Mouse (Mus musculus) gastrocnemius, postnatal 4 days (tissue): ENCODE results near the gene Nrros. TPM values are rescaled to one million over a fixed set of nuclear protein-coding genes. Genes with fewer than 3 reads are reported as not detected.
"Not testable (repeated sequence)": the region's sequence is repeated elsewhere in the genome, so short reads cannot be mapped to it uniquely, and the experiment has no call there.

Source experiments
- DNase-seq, 2 experiments: peaks; one replicate each; pipeline ENCODE4 v3.0.0; 2021 to 2022; ENCODE audit warnings: low spot score in 2 of 2, mixed read lengths in 2 of 2
- total RNA-seq, 2 experiments: library from RNA; stranded (reverse); gene quantifications; 2 replicates each; pipeline ENCODE4 v1.2.3; 2021

Nrros gene
- total RNA-seq, 2 experiments from 2014 or later = 13.3 to 15.2 TPM

DNA sequence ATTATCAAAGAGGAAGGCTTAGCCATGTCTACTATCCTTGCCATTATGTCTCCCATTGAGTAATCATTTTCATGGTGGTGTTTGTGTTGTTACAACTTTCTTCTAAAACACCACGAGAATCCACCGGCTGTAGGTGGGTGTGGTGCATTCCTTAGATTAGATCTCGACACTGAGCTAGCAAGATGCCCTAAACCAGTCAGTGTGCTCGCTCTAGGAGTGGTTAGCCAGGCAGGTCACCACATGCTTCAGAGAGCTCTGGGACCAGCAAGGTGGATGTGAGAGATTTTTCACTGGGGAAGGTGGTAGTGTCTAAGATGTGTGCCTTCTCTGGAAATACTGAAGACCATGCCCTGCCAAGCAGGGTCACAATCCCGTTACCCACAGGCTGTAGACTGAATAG, 49.2 kb downstream of the Nrros start:
- DNase-seq = no peak

DNA sequence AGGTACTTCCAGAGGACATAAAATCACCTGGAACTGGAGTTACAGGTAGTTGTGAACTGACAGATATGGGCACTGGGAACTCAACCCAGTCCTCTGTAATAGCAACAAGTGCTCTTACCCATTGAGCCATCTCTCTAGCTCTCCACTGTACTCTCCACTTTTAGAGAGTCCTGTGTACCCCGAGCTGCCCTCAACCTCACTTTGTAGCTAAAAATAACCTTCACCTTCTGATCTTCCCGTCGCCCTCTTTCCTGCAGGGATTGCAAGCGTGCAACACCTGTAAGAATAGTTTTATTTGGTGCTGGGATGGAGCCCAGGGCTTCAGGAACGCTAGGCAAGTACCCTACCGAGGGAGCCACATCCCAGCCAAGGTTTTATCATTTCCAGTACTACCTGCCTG, 49.6 kb downstream of the Nrros start:
- no peak for DNase-seq

DNA sequence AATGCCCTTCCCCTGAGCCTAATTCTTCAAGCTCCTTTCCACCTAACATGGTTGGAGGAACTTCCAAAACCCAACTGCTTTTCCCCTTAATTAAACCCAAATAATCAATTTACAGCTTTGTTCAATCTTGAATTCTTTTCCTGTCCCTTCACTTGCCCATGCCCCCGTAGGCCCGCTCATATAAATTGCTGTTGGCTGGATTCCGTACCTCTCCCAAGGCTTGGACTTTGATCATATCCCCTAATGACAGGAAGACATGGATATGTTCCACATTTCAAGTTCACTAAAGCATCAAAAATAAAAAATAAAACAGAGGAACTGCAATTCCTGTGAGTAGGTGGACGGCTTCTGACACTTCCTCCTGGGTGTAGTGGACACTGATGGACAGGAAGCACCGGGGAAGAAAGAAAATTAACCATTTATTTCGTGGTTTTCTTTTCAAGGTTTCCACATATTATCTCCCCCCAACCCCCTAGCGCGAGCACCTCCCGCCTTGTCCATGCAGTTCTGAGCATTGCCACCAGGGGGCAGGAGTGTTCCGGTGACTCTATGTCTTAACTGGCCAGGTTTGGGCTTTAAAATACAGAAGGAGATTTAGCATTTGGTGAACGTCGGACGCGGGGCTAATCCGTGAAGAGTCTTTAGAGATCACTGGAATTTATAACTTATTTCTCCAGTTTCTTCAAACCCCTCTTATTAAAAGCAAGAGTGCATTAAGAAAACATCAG, 50.3 kb downstream of the Nrros start:
- peak; percentile 78 to 82 for DNase-seq

DNA sequence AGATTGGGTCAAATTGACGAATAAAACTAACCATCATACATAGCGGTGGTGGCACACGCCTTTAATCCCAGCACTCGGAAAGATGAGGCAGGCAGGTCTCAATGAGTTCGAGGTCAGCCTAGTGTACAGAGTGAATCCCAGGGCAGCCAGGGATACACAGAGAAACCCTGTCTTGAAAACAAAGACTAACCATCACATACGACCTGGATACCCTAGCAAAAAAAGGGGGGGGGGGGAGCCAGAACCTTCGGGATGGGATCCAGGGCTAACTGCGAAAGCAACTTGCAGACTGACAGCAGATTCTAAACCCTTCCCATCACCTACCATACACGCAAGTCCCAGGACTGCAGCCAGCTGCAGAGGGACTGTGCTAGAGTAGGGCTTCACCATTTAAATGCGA, 51.0 kb downstream of the Nrros start:
- no peak for DNase-seq

DNA sequence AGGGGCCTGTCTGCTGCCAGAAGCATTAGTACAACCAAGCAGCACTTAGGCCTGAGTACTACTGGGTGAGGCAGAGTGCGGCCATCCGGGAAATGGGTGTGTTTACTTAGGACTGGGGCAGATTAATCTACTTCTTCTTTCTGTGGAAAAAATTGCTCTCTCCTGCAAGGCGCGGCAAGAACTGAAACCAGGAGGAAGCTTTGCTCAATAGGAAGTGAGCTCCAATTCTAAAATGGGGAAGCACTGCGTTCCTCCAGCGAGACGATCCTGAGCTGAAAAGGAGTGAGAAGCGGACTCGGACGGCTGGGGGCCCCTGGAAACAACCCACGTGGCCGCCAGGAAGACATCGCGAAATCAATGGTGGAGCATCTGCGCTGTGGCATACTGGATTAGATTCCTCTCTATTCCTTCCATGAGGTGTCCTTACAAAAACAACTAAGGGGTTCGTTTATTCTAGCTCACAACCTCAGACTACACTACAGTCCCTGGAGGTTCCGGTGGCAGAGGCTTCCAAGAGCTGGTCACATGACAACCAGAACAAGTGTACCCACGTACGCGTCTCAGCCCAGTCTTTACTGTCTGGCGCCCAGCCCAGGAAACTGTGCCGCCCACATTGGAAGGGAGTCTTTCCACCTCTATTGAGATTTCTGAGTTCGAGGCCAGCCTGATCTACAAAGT, 51.7 kb downstream of the Nrros start:
- DNase-seq = peak in 1 of 2 experiments; percentile 37

DNA sequence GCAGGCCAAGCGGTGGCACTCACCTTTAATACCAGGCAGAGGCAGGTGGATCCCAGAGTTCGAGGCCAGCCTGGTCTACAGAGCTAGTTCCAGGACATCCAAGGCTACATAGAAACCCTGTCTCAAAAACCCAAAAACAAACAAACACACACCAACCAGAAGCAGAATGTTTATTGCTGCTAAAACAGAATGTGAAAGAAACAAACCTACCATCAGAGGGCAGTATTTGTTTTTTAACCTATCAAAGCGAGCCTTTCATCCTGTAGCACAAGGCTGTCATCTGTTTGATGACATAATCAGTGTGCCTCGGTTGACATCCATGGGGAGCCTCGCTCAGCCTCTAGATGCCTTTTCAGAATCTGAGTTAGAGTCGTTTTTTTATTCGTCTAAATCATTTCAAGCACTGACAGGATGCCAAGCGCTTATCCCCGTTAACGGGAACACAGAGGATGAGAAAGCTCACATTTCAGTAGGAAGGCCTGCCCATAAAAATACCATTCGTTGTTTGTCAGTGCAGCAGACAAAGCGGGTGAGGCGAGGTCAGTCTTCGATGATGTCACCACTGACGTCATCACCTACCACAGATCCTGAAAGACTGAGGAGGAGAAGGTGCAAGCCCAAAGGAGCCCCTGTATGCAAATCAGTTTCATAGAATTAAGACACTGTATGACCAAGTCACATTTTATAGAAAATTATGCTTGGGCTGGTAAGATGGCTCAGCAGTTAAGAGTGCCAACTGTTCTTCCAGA, 54.3 kb downstream of the Nrros start:
- no peak for DNase-seq

DNA sequence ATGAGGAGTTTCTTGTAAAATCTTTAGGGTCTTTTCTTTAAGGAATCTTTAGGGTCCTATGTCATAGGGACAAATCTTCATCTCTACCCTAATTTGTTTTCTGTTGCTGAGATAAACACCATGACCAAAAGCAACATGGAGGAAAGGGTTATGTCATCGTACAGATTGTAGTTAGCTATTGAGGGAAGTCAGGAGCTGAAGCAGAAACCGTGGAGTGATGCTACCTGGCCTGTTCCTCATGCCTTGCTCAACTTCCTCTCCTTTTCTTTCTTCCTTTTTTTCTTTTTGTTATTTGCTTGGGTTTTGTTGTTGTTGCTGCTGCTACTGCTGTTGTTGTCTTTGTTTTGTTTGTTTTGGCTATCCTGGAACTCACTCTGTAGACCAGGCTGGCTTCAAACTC, 56.8 kb downstream of the Nrros start:
- DNase-seq = no peak

DNA sequence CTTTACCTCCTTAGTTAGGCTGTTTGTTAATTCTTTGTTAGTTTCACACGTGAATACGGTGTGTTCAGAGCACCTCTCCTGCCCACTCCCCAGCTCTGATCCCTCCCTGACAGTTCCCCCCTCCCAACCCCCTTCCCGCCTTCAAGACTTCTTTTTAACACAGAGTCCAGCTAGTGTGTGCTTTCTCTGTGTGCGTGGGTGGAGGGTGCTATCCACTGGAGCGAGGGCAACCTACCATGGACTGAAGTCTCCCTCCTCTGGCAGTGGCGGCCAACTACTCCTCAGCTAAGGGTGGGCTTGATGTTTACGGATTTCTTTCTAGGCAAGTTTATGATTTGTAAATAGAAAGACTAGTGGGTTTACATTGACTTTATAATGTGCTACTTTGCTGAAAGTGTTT, 57.2 kb downstream of the Nrros start:
- DNase-seq = no peak

DNA sequence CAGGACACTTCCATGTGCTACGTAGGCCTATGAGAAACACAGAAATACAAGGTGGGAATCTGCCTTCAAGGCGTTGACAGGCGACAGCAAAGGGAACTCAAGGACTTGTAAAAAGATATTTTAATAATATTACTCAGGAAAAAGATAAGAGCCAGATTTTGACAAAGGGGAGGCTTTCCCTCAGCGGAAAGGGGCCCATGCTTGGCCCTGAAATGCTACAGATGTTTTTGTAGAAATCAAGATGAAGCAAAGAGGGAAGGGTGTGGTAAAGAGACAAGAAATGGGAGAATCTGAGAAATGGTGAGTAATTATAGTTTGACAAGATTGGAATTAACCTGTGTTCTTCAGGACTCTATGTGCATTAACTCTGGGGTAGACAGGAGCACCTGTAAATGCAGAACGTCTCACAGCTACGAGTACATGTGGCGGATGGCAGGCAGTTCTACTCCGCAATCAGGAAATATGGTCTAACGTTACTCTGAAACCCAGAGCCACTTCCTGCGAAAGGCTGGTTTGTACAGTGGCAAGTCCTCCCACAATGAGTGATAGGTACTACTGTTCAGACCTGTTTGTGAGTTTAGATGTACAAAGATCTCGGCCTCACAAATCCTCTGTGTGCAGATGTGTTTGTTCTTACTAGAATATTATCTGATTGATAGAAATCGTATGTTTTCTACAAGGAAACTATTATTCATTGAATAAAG, 57.9 kb downstream of the Nrros start:
- DNase-seq = no peak

DNA sequence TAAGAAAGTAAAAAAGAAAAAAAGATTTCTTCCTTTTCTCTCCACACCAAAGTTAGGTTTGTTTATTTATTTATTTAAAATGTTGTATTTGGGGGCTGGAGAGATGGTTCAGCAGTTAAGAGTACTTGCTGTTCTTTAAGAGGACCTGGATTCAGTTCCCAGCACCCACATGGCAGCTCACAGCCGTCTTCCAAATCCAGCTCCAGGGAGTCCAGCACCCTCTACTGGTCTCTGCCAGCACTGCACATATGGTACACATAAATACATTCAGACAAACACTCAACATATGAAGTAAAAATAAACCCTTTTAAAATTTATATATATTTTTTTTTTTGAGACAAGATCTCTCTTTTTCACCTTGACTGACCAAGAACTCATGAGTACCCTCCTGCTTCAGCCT, 59.7 kb downstream of the Nrros start:
- DNase-seq = no peak

DNA sequence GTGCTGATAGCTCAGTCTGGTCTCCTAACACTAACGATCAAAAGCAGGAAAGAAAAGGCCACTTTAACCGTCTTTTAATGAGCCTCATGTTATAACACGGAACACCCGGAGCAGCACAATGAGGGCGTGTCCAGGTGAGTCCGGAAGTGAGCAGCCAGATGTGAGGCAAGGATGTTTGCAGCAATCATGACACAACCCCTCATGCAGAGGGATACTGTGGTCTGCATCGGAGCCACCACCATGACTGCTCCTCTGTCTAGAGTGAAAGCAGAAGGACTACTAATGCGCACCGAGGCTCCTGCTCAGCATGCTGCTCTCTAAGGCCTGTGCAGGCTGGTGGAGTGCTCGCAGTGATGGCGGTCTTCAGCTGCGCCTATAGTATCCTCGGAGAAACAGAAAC, 63.1 kb downstream of the Nrros start:
- DNase-seq = no peak

DNA sequence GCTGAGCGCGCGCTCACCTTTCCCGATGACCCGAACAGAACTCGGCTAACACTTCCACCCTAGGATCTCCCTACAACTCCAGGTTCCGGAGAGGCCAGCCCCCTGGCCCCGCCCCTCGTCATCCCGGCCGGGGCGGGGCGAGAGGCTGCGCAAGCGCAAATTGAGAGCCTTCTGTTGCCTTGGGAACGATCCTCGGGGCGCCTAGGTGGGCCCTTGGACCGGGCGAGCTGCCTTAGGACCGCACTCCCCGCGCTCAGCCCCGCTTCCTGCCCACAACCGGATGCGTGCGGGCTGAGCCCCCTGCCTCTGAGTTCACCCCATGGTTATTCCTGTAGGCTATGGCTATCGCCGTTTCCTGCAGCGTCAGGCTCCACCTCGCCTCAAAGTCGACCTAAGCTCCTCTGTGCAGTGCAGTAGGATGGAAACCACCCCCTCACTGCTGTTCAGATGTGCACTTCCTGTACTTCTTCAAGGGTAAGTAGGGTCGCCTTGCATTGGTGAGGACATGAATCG, 65.7 kb downstream of the Nrros start, which contains the start of the genes Pigx and Cep19:
Gene Pigx, minus strand, starts transcription at position 103 of the 513 bp plus-strand sequence.
Gene Cep19, plus strand, starts transcription at position 163 of the 513 bp plus-strand sequence.
- DNase-seq = peak; percentile 77 to 87

DNA sequence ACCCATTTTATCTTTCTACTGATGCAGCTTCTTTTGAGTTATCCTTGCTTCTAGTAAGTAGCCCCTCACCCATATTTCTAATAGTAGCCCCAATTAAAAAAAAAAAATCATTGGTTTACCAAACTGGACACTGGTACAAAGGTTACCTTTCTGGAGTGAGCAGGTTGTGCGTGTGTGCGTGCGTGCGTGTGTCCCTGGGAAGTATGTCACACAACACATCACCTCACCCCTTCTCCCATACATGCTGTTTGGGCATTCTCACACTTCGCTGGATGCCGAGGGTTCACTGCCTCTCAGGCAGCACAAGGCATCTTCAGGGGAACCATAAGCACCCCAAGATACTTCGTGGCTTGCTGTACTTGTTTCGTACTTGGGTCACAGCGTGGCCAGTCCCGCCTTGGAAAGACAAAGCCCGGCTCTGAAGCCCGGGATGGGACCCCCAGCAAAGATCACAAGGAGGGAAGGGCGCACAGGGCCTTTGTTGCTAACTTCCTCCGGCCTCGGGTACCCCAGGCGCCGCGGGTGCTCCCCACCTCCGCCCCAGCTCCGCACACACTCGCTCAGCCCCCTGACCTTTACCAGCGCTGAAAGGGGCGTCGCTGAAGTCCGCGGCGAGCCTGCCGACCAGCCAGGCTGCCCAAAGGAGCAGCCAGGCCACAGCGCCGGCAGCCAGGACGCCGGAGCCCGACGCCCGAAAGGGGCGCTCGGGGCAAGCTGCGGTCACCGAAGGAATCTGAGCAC, 66.3 kb downstream of the Nrros start:
- DNase-seq = peak in 1 of 2 experiments; percentile 35

DNA sequence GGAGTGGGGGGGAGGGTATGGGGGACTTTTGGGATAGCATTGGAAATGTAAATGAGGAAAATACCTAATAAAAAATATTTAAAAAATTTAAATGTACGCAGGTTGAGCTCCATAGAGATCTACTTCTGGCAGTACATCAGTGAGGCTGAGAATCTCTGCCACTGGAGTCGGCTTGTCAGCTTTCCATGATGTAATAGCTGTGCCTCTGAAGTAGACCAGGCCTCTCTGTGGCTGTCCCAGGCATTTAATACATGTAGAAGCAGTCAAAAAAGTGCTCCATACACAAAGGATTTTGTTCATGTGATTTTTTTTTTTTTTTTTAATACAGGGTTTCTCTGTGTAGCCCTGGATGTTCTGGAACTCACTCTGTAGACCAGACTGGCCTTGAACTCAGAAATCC, 67.6 kb downstream of the Nrros start:
- DNase-seq = not testable (repeated sequence)

Other genes starting within 250 kb of the Nrros start
- 1 to 10 TPM; 6.4 to 7.9 TPM for gene Pigz, start 231.7 kb downstream of the Nrros start, total RNA-seq
- gene 0610012G03Rik, start 217.1 kb downstream of the Nrros start, total RNA-seq = 10 to 100 TPM; 43.3 to 46.9 TPM
- gene Ncbp2, start 217.1 kb downstream of the Nrros start, total RNA-seq = 10 to 100 TPM; 33.2 to 35.1 TPM
- 10 to 100 TPM; 22.4 to 23.2 TPM for gene Senp5, start 162.3 kb downstream of the Nrros start, total RNA-seq
- 10 to 100 TPM; 36.2 to 38.1 TPM for gene Pak2, start 86.3 kb downstream of the Nrros start, total RNA-seq
- gene Pigx, start 65.9 kb downstream of the Nrros start, total RNA-seq = 10 to 100 TPM; 21.5 to 22.9 TPM
- 1 to 10 TPM; 8.0 TPM for gene Cep19, start 65.8 kb downstream of the Nrros start, total RNA-seq
- not detected for gene Bex6, start 14.2 kb upstream of the Nrros start, total RNA-seq
- gene Fbxo45, start 81.6 kb upstream of the Nrros start, total RNA-seq = 10 to 100 TPM; 13.8 to 14.1 TPM
- 1 to 10 TPM; 8.5 to 9.0 TPM for gene Wdr53, start 81.6 kb upstream of the Nrros start, total RNA-seq
- 1 to 10 TPM; 3.2 to 5.4 TPM for gene Smco1, start 105.9 kb upstream of the Nrros start, total RNA-seq
- gene Rnf168, start 111.9 kb upstream of the Nrros start, total RNA-seq = 10 to 100 TPM; 15.0 to 16.1 TPM
- gene Ubxn7, start 166.7 kb upstream of the Nrros start, total RNA-seq = 10 to 100 TPM; 35.2 to 43.6 TPM
- not detected for gene Tm4sf19, start 234.9 kb upstream of the Nrros start, total RNA-seq